Mouse (Mus musculus) megakaryocyte, embryonic 14.5 days (primary cell): Measurements from ENCODE around the gene Rbp1.

Source experiments
- FLI1 ChIP-seq: IDR thresholded peaks from 2 replicates; pipeline ENCODE4 v1.6.1; 2012; ENCODE audit warnings: low read length, inconsistent platforms, mixed read lengths
- GATA1 ChIP-seq: IDR thresholded peaks from 3 replicates; pipeline ENCODE4 v1.6.1; 2012; ENCODE audit warnings: mixed read lengths, low read length, inconsistent platforms, borderline replicate concordance

DNA sequence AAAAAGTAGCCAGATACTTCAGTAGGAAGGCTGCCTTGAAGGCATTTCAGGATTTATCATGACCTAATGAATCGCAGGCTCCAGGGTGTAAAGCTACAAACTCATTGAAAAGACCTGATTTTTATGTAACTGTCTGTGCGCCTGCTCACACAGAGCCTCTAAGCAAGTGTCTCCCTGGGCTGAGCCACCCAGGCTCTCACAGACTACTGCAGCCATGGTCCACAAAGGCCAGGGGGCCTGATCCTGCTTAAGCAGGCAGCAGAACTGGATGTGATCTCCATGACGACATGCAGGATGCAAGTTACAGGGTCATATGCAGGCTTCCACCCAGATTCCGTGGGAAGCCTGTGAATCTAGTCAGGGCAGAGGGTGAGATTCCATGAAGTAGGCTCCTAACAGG, 29.3 kb upstream of the Rbp1 start:
- TF ChIP-seq FLI1 = no peak
- TF ChIP-seq GATA1 = no peak
